Mouse (Mus musculus) C2C12 (cell line): Measurements from ENCODE around the gene Zmym4.

Experiments
- CTCF ChIP-seq: IDR thresholded peaks from one replicate; pipeline ENCODE4 v1.5.1; 2011; ENCODE audit not compliant: control insufficient read depth, insufficient read depth, insufficient read length
- FOSL1 ChIP-seq: IDR thresholded peaks from one replicate; pipeline ENCODE4 v1.8.0; 2011; ENCODE audit warnings: mild to moderate bottlenecking, low read length; ENCODE audit not compliant: poor library complexity, insufficient read depth, severe bottlenecking

- TF ChIP-seq FOSL1 (no peak), CTCF (no peak)
Measured at GRCm38 (mm10) chr4:126850778-126851080, 117.2 kb downstream of the Zmym4 start.
